Mouse (Mus musculus) midbrain, embryonic 16.5 days (tissue): ENCODE data around the gene Heatr3. TPM values are rescaled to one million over a fixed set of nuclear protein-coding genes. Genes with fewer than 3 reads are reported as not detected.

Experiments
- ATAC-seq: fragments of 200-750 bp; cut with Nextera tagmentation; 2 replicates; pipeline ENCODE4 v1.8.0; 2017; ENCODE audit warnings: moderate TSS enrichment
- H3K27ac ChIP-seq: fragments of 300-500 bp; sonication (generic); 2 replicates; pipeline ENCODE4 v1.5.1; 2014; ENCODE audit warnings: mild to moderate bottlenecking, low read length, mixed read lengths
- H3K27me3 ChIP-seq: fragments of 300-500 bp; sonication (generic); 2 replicates; pipeline ENCODE4 v1.6.1; 2014; ENCODE audit warnings: low read depth, low read length, mixed read lengths; ENCODE audit not compliant: control insufficient read depth, insufficient read depth
- H3K36me3 ChIP-seq: fragments of 300-500 bp; sonication (generic); 2 replicates; pipeline ENCODE4 v1.6.1; 2014; ENCODE audit warnings: mild to moderate bottlenecking, low read length, moderate library complexity, mixed read lengths; ENCODE audit not compliant: control insufficient read depth, insufficient read depth
- H3K4me1 ChIP-seq: fragments of 300-500 bp; sonication (generic); 2 replicates; pipeline ENCODE4 v1.6.1; 2014; ENCODE audit warnings: mild to moderate bottlenecking, low read length, mixed read lengths; ENCODE audit not compliant: control insufficient read depth, insufficient read depth
- H3K4me2 ChIP-seq: fragments of 300-500 bp; sonication (generic); 2 replicates; pipeline ENCODE4 v1.6.1; 2014; ENCODE audit warnings: mild to moderate bottlenecking, low read length, mixed read lengths
- H3K4me3 ChIP-seq: fragments of 300-500 bp; sonication (generic); 2 replicates; pipeline ENCODE4 v1.5.1; 2014; ENCODE audit warnings: low read depth, mild to moderate bottlenecking, low read length, moderate library complexity, mixed read lengths
- H3K9ac ChIP-seq: fragments of 300-500 bp; sonication (generic); 2 replicates; pipeline ENCODE4 v1.6.1; 2014; ENCODE audit warnings: low read depth, low read length, mixed read lengths
- H3K9me3 ChIP-seq: fragments of 300-500 bp; sonication (generic); replicated peaks from 2 replicates; pipeline ENCODE4 v1.6.1; 2014; ENCODE audit warnings: mild to moderate bottlenecking, low read length, mixed read lengths; ENCODE audit not compliant: control insufficient read depth, poor library complexity, severe bottlenecking
- WGBS: fragments of 180-500 bp; shearing (Covaris S2); extraction: QIAGEN DNeasy Blood & Tissue Kit; methylation state at CpG from one replicate; pipeline ENCODE4 v1.1.7; 2014; 5-methylcytosine and 5-hydroxymethylcytosine counted together
- polyA plus RNA-seq: library from polyadenylated mRNA; unstranded; fragments of >200 nt; fragmentation: Nextera tagmentation; extraction: Ambion mirVana; gene quantifications from 2 replicates; pipeline ENCODE4 v1.2.1, GENCODE M21; 2015

The Heatr3 gene
- polyA plus RNA-seq: 34.9 and 37.9 TPM in 2 replicates

DNA sequence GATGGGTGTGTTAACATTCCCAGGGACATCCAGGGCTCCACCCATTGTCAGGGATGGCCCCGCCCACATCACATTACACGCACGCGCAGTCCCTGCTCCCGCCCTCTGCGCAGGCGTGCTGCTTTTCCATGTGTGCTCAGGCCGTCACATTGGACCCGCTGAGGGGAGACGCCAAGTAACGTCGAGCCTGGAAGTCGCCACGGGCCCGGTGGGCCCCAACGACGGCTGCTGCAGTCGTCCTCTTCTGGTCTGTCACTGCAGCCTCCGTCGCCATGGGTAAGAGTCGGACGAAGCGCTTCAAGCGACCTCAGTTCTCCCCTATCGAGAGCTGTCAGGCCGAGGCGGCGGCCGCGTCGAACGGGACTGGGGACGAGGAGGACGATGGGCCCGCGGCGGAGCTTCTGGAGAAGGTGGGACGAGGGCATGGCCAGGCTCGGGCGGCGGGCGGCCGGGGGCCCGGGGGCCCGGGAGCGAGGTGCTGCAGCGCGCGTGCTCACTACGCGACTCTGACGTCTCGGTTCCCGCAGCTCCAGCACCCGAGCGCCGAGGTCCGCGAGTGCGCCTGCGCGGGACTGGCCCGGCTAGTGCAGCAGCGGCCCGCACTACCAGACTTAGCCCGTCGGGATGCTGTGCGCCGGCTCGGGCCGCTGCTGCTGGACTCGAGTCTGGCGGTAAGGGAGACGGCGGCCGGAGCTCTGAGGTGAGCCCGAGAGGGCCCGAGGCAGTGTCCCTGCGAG is at the start of gene Heatr3:
Heatr3 (plus strand) TSS at position 108 of the 737 bp plus-strand sequence.
- under 1% methylated on average over 76 of the region's 79 CpGs for WGBS
- H3K9ac ChIP-seq: peak within 1 kb of the TSS; percentile 87
- peaks cover 13% of the 10 kb centered on the region for H3K4me1 ChIP-seq
- H3K4me2 ChIP-seq: peak within 1 kb of the TSS; percentile 69
- no peaks in the 10 kb centered on the region for H3K27me3 ChIP-seq
- H3K9me3 ChIP-seq: no peaks in the 10 kb centered on the region
- H3K27ac ChIP-seq: peak within 1 kb of the TSS; percentile 93
- peak; percentile 99 for ATAC-seq
- peak within 1 kb of the TSS; percentile 67 for H3K4me3 ChIP-seq
- H3K36me3 ChIP-seq: peaks cover 20% of the 10 kb centered on the region

DNA sequence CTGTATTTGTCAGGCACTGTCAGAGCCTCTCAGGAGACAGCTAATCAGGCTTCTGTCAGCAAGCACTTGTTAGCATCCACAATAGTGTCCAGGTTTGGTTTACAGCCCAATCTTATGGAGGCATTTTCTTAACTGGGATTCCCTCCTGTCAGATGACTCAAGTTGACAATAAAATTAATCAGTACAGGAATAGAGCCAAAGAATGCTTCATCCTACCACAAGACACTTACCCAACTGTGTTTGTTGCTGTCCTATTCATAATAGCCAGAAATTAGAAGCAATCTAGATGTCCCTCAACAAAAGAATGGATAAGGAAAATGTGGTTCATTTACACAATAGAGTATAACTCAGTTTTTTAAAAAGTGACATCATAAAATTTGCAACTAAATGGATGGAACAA is 49.6 kb upstream of the Heatr3 start:
- no peak overlapping the region for H3K27ac ChIP-seq
- no peak overlapping the region for H3K4me2 ChIP-seq
- no peak overlapping the region for H3K9ac ChIP-seq
- no peaks in the 10 kb centered on the region for H3K4me1 ChIP-seq
- H3K36me3 ChIP-seq: no peaks in the 10 kb centered on the region
- no peak for ATAC-seq
- H3K27me3 ChIP-seq: no peaks in the 10 kb centered on the region
- no peak overlapping the region for H3K4me3 ChIP-seq
- H3K9me3 ChIP-seq: no peaks in the 10 kb centered on the region

DNA sequence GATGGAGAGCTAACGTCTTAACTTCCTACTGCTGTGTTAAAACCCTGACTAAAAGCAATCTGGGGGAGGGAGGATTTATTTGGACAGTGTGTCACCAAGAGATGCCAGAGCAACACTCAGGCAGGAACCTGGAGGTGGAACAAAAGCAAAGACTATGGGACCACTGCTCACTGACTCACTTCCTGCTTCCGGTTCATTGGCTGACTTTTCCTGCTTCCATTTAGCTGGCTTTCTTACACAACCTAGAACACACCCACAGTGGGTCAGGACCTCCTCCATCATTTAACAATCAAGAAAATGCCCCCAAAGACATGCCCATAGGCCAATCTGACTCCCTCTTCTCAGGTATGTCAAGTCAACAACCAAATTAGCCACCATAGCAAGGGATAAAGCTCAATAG is 46.0 kb upstream of the Heatr3 start:
- H3K36me3 ChIP-seq: no peaks in the 10 kb centered on the region
- H3K9me3 ChIP-seq: no peaks in the 10 kb centered on the region
- no peak overlapping the region for H3K27ac ChIP-seq
- no peaks in the 10 kb centered on the region for H3K27me3 ChIP-seq
- no peaks in the 10 kb centered on the region for H3K4me1 ChIP-seq
- WGBS: 88% methylated on average over 2 of the region's 2 CpGs
- no peak overlapping the region for H3K4me2 ChIP-seq
- H3K9ac ChIP-seq: no peak overlapping the region
- no peak overlapping the region for H3K4me3 ChIP-seq
- ATAC-seq: no peak

DNA sequence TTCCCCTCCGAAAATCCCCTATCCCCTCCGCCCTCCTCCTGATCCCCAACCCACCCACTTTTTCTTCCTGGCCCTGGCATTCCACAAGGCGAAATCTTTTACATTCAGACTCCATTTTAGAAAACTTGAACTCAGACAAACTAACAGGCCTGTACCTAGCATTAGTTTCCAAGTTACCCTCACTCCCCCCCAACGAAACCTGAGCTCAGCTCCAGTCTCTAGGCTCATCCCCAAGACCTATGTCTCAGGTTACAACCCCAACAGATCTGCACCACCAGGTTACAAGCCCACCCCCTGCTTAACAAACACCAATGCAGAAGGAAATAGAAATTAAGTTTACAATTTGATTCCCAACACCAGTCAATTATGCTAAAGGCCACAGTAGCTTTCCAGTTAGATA is 44.3 kb upstream of the Heatr3 start:
- Histone ChIP-seq H3K4me1 (no peaks in the 10 kb centered on the region), H3K4me2 (no peak overlapping the region), H3K9ac (no peak overlapping the region), H3K9me3 (no peaks in the 10 kb centered on the region), H3K27me3 (no peaks in the 10 kb centered on the region), H3K4me3 (no peak overlapping the region), H3K36me3 (no peaks in the 10 kb centered on the region), H3K27ac (no peak overlapping the region)
- ATAC-seq: no peak
- WGBS: 69% methylated on average over 4 of the region's 4 CpGs

DNA sequence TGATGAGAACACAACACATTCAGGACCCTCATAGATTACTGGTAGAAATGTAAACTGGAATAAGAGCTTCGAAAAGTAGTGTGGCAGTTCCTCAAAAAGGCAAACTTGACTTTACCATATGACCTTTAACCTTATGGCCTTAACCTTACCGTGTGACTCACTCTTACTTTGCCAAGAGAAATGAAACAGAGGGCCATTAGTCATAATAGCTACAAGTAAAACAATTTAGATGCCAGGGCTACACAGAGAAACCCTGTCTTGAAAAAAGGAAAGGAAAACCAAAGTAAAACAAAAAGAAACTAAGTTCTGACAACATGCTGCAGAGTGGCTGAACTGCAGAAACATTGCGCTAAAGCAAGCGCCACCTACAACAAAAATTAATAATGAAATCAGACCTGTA is 38.8 kb upstream of the Heatr3 start:
- H3K4me3 ChIP-seq: no peak overlapping the region

DNA sequence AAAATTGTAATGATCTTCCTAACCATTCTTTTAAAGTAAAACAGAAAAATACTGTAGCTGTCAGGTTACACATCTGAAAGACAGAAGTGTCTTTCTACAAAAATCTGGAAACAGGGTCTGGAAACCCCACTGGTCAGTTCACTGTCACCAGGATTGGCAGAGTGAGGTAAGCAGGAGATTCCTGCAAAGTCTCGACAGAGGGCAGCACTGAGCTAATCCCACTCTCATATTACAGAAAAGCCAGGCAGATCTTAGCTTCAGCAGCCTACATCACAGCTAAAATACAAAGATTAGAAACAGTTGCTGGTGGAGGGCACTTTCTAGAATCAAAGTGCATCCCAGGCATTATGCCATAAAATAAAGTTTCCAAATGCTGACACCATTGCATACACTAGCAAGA is 38.1 kb upstream of the Heatr3 start:
- Histone ChIP-seq H3K4me2 (no peak overlapping the region), H3K9me3 (no peaks in the 10 kb centered on the region), H3K9ac (no peak overlapping the region), H3K27ac (no peak overlapping the region), H3K4me1 (no peaks in the 10 kb centered on the region), H3K4me3 (no peak overlapping the region), H3K36me3 (no peaks in the 10 kb centered on the region), H3K27me3 (no peaks in the 10 kb centered on the region)
- 0% methylated on average over 1 of the region's 1 CpGs for WGBS
- no peak for ATAC-seq

More for the DNA sequence above, 38.8 kb upstream of the Heatr3 start:
- Histone ChIP-seq H3K27me3 (no peaks in the 10 kb centered on the region), H3K9ac (no peak overlapping the region), H3K36me3 (no peaks in the 10 kb centered on the region), H3K4me2 (no peak overlapping the region), H3K27ac (no peak overlapping the region), H3K9me3 (no peaks in the 10 kb centered on the region), H3K4me1 (no peaks in the 10 kb centered on the region)
- ATAC-seq: no peak
- WGBS: 86% methylated on average over 4 of the region's 4 CpGs

DNA sequence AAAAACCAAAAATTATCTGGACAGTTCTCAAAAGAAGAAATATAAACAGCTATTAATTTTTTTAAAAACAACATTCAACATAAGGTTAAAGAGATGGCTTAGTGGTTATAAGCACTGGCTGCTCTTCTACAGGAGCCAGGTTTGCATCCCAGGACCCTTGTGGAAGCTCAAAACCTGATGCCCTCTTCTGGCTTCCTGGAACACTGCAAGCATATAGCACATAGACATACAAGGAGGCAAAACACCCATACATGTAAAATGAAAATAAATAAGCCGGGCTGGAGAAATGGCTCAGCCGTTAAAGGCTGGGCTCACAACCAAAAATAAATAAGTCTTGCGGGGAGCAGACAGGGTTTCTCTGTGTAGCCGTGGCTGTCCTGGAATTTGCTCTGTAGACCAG is 28.4 kb upstream of the Heatr3 start:
- H3K4me2 ChIP-seq: no peak overlapping the region
- H3K36me3 ChIP-seq: no peaks in the 10 kb centered on the region
- no peak overlapping the region for H3K4me3 ChIP-seq
- no peaks in the 10 kb centered on the region for H3K27me3 ChIP-seq
- ATAC-seq: no peak
- H3K9me3 ChIP-seq: no peaks in the 10 kb centered on the region
- H3K4me1 ChIP-seq: no peaks in the 10 kb centered on the region
- WGBS: 95% methylated on average over 4 of the region's 4 CpGs
- H3K9ac ChIP-seq: no peak overlapping the region
- H3K27ac ChIP-seq: no peak overlapping the region

DNA sequence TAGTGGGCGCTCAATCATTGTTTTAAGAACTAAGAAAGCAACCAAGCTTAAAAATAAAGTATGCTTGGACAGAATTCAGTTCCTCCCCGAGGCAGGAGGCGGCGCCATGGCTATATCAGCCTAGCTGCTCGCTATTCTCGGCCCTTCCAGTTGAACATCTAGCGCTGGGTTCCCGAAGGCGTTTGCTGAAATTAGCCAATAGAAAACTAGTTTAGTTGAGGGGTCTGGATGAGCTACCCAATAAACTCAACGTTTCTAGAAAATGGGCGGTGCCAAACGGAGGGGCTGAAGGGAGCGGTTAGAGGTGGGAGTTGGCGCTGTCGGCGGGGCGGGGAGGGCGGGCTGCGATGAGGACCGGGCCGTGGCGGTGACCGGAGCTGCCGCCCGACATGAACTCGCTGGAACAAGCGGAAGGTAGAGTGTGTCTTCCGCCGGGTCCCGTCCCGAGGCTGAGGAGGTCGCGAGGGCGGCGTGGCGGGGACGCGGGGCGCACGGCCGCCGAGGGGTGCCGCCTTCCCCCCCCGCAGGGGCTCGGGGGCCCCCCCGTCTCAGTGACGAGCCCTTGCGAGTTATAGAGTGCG is 19.1 kb upstream of the Heatr3 start, which contains the start of gene Cnep1r1:
Cnep1r1 (plus strand) TSS at position 314 of the 581 bp plus-strand sequence.
- Histone ChIP-seq H3K27ac (peak within 1 kb of the TSS; percentile 77), H3K27me3 (no peaks in the 10 kb centered on the region), H3K4me1 (peaks cover 11% of the 10 kb centered on the region), H3K4me3 (peak within 1 kb of the TSS; percentile 92), H3K4me2 (peak within 1 kb of the TSS; percentile 85), H3K36me3 (peaks cover 10% of the 10 kb centered on the region), H3K9ac (peak within 1 kb of the TSS; percentile 90), H3K9me3 (no peaks in the 10 kb centered on the region)
- peak; percentile 100 for ATAC-seq
- under 1% methylated on average over 47 of the region's 49 CpGs for WGBS

DNA sequence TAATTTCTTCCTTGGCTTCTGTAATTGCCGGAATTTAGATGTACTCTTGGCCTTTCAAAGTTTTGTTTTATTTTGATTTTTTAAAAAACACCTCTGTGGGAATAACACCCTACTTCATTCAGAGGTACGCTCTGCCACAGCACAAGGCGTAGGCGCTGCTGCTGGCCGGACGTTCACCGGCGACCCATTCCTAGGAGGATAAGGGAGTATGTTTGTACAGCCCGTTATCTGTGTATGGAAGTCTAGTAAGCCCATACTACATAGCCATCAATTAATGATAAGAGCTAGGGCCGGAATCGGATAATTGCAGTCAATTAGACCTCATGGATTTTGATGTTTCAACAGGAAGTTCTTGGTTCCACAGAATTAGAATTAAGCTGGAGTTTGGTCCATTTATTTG is 18.6 kb upstream of the Heatr3 start:
- 2% methylated on average over 11 of the region's 11 CpGs for WGBS
- Histone ChIP-seq H3K36me3 (peaks cover 10% of the 10 kb centered on the region), H3K4me3 (peak overlapping the region; percentile 92), H3K27ac (no peak overlapping the region; the same call in 1 of the 2 replicates), H3K9me3 (no peaks in the 10 kb centered on the region), H3K9ac (peak overlapping the region; percentile 90), H3K4me1 (peaks cover 11% of the 10 kb centered on the region), H3K27me3 (no peaks in the 10 kb centered on the region), H3K4me2 (peak overlapping the region; percentile 85)
- ATAC-seq: peak; percentile 63
